ENCODE assay signal across 8 mouse cellular contexts in the genomic region with DNA sequence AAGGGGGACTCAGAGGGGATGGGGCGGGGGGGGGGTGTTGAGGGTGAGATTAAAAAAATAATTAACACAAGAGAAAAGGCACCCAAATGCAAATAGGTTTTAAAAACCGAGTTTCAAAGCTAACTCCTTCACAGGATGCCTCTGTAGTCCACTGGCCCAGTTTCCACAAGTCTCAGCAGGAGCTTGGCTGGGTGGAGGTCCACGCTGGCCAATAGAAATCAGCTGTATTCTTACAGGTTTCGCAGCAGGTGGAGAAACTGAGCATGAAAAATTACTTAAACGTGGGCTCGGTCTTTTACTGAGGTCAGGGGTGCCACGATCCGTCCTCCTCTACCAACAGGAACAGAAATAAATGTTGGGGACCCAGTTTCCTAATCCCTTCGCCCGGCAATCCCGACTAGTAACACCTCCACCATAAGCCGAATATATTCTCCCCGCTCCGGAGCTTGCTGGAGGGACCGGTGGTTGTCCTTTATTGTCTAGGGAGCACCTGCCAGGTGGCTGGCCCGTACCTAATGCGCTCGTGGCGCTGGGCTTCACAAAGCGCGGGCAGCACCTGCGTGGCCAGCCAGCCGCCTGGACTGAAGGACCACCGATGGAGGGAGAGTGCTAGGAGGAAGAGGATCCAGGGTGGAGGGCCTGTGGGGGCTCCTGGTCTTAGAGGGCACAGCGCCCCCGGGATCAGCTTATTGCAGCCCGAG. TPM values are rescaled to one million over a fixed set of nuclear protein-coding genes. Genes with fewer than 3 reads are reported as not detected.
DNase-seq lines count a peak whose midpoint lies in the region; ATAC-seq and TF ChIP-seq lines count a peak whose summit lies in the region.

No protein-coding gene starts in this region.

- 3% methylated on average over 27 of the region's 27 CpGs for WGBS in limb, embryonic 10.5 days
- 6% methylated on average over 27 of the region's 27 CpGs for WGBS in small intestine, adult 2 months

- peaks cover 52% of the 10 kb centered on the region for H3K4me1 ChIP-seq in megakaryocyte, embryonic 14.5 days
- peaks cover 39% of the 10 kb centered on the region for H3K4me1 ChIP-seq in limb, embryonic 10.5 days
- H3K4me1 ChIP-seq in small intestine, adult 2 months (ENCODE audit: control insufficient read depth, insufficient read depth, insufficient read length, low read length), result peaks cover 7% of the 10 kb centered on the region

- no peak for ATAC-seq in megakaryocyte, adult 5-6 weeks (ENCODE audit: poor library complexity, severe bottlenecking)

- no peak for TF ChIP-seq CTCF in small intestine, adult 2 months (IDR thresholded peaks at IDR 0.05; ENCODE audit: extremely low read depth, insufficient read length, insufficient replicate concordance, low read depth, low read length)

- peak; percentile 33 to 44 for DNase-seq in cerebellum, postnatal 14 days
- no peak for DNase-seq in cerebellum, adult 9-10 months
- no peak for DNase-seq in limb, embryonic 10.5 days (ENCODE audit: low spot score)
- no peak for DNase-seq in Muller cell, postnatal 12 days (ENCODE audit: inconsistent ontology term)
- DNase-seq in left cerebral cortex, adult 11 months (ENCODE audit: low spot score), result no peak

- peak overlapping the region; percentile 93 for H3K4me3 ChIP-seq in megakaryocyte, embryonic 14.5 days (replicated peaks)
- peak overlapping the region; percentile 68 for H3K4me3 ChIP-seq in limb, embryonic 10.5 days
- peak overlapping the region; percentile 70 for H3K4me3 ChIP-seq in small intestine, adult 2 months (ENCODE audit: low read depth, low read length)

- peak overlapping the region; percentile 86 for H3K27ac ChIP-seq in limb, embryonic 10.5 days
- no peak overlapping the region for H3K27ac ChIP-seq in small intestine, adult 2 months (ENCODE audit: insufficient read depth, low read depth, low read length)

- H3K36me3 ChIP-seq in megakaryocyte, embryonic 14.5 days (replicated peaks; ENCODE audit: low read length), result no peaks in the 10 kb centered on the region
- no peaks in the 10 kb centered on the region for H3K36me3 ChIP-seq in limb, embryonic 10.5 days
- no peaks in the 10 kb centered on the region for H3K36me3 ChIP-seq in small intestine, adult 2 months (ENCODE audit: control insufficient read depth, insufficient read depth, low read length)

- H3K9me3 ChIP-seq in megakaryocyte, embryonic 14.5 days, result no peaks in the 10 kb centered on the region
- no peaks in the 10 kb centered on the region for H3K9me3 ChIP-seq in limb, embryonic 10.5 days (replicated peaks)

- no peak for TF ChIP-seq POLR2A in small intestine, adult 2 months (IDR thresholded peaks at IDR 0.05; ENCODE audit: low read depth, low read length)

- peaks cover 72% of the 10 kb centered on the region for H3K27me3 ChIP-seq in megakaryocyte, embryonic 14.5 days (replicated peaks)
- peaks cover 28% of the 10 kb centered on the region for H3K27me3 ChIP-seq in limb, embryonic 10.5 days (ENCODE audit: low read depth, poor library complexity, severe bottlenecking)
- peaks cover 7% of the 10 kb centered on the region for H3K27me3 ChIP-seq in small intestine, adult 2 months (ENCODE audit: control insufficient read depth, insufficient read depth, low read length)

RNA-seq across cellular contexts. Expression of a gene that starts 0.4 kb away (rescaled TPM):
- polyA plus RNA-seq in megakaryocyte, embryonic 14.5 days (2012; ENCODE audit: insufficient read depth, low replicate concordance), result 0.41 and 1.5 TPM in 2 replicates
- 2.8 and 2.9 TPM in 2 replicates for total RNA-seq in megakaryocyte, adult 5-6 weeks (2015)
- 2.4 and 2.5 TPM in 2 replicates for total RNA-seq in megakaryocyte, adult 5-6 weeks (2017)
- 12.8 and 14.5 TPM in 2 replicates for polyA plus RNA-seq in limb, embryonic 10.5 days (2016; fragmentation: Nextera tagmentation; extraction: Ambion mirVana)
- 4.3 and 9.8 TPM in 2 replicates for polyA plus RNA-seq in small intestine, adult 2 months (2012; rRNA removed)

Comparison
In these comparisons a context has a peak if more than half of its experiments do, and no peak if none do; other contexts are left out.
1. DNase-seq: peak in cerebellum, postnatal 14 days (2 of 2); none in cerebellum, adult 9-10 months (single experiment), limb, embryonic 10.5 days (single experiment), Muller cell, postnatal 12 days (single experiment) and left cerebral cortex, adult 11 months (single experiment).
2. Peak in every context shown above with its lines, with median percentiles within 50 percentile points of each other: H3K4me3 ChIP-seq.